Mouse (Mus musculus) heart, adult 2 months (tissue): ENCODE data around the gene Nat9. TPM values are rescaled to one million over a fixed set of nuclear protein-coding genes. Genes with fewer than 3 reads are reported as not detected.

Experiments
- DNase-seq, 2 experiments: peaks; one replicate each; pipeline ENCODE4 v3.0.0; 2021
- H3K27ac ChIP-seq: fragments of 200-600 bp; 2 replicates; pipeline ENCODE4 v1.8.1; 2022
- H3K27me3 ChIP-seq: fragments of 200-500 bp; 2 replicates; pipeline ENCODE4 v1.6.1; 2012; ENCODE audit warnings: mild to moderate bottlenecking, low read length, inconsistent platforms, mixed read lengths; ENCODE audit not compliant: control insufficient read depth, insufficient read depth
- H3K36me3 ChIP-seq: fragments of 200-500 bp; 2 replicates; pipeline ENCODE4 v1.6.1; 2012; ENCODE audit warnings: low read length, inconsistent platforms; ENCODE audit not compliant: control insufficient read depth, insufficient read depth
- H3K4me1 ChIP-seq: fragments of 200-500 bp; 2 replicates; pipeline ENCODE4 v1.6.1; 2011; ENCODE audit warnings: low read length; ENCODE audit not compliant: control insufficient read depth, insufficient read depth
- H3K4me3 ChIP-seq: fragments of 200-600 bp; 2 replicates; pipeline ENCODE4 v1.8.1; 2022
- H3K79me2 ChIP-seq: fragments of 200-500 bp; replicated peaks from 2 replicates; pipeline ENCODE4 v1.6.1; 2012; ENCODE audit warnings: mild to moderate bottlenecking, inconsistent platforms, low read length, moderate library complexity, mixed read lengths; ENCODE audit not compliant: control insufficient read depth, insufficient read depth
- H3K9ac ChIP-seq: fragments of 200-500 bp; 2 replicates; pipeline ENCODE4 v1.6.1; 2012; ENCODE audit warnings: low read depth, mild to moderate bottlenecking, control low read depth, inconsistent platforms, low read length, mixed read lengths
- CTCF ChIP-seq: fragments of 200-600 bp; IDR thresholded peaks from 2 replicates; pipeline ENCODE4 v1.8.1; 2022; ENCODE audit warnings: antibody characterized with exemption, mild to moderate bottlenecking, moderate library complexity
- EP300 ChIP-seq: fragments of 200-500 bp; IDR thresholded peaks from 2 replicates; pipeline ENCODE4 v1.6.1; 2011; ENCODE audit warnings: low read depth, low read length, control low read depth; ENCODE audit not compliant: insufficient read depth
- POLR2A ChIP-seq: fragments of 200-500 bp; IDR thresholded peaks from 2 replicates; pipeline ENCODE4 v1.6.1; 2011; ENCODE audit warnings: mild to moderate bottlenecking, low read depth, low read length, control low read depth; ENCODE audit not compliant: insufficient read depth
- WGBS: fragments of 180-500 bp; shearing (Covaris S2); methylation state at CpG from one replicate; pipeline ENCODE4 v1.1.7; 2018; 5-methylcytosine and 5-hydroxymethylcytosine counted together
- intact Hi-C: fragments of 180-260 bp; cut with DNase I; formaldehyde crosslinking; loops from one replicate; pipeline ENCODE4 v1.15.1; 2025
- polyA plus RNA-seq: library from polyadenylated mRNA; depleted of rRNA; stranded (reverse); fragments of >200 nt; gene quantifications from 2 replicates; pipeline ENCODE4 v1.2.3, GENCODE M21; 2012
- total RNA-seq, 2 experiments: library from RNA; stranded (reverse); gene quantifications; 2 replicates each; pipeline ENCODE4 v1.2.3; 2021

The Nat9 gene
- total and polyA plus RNA-seq, 3 experiments = 18.5 to 23.6 (median 20.2) TPM

DNA sequence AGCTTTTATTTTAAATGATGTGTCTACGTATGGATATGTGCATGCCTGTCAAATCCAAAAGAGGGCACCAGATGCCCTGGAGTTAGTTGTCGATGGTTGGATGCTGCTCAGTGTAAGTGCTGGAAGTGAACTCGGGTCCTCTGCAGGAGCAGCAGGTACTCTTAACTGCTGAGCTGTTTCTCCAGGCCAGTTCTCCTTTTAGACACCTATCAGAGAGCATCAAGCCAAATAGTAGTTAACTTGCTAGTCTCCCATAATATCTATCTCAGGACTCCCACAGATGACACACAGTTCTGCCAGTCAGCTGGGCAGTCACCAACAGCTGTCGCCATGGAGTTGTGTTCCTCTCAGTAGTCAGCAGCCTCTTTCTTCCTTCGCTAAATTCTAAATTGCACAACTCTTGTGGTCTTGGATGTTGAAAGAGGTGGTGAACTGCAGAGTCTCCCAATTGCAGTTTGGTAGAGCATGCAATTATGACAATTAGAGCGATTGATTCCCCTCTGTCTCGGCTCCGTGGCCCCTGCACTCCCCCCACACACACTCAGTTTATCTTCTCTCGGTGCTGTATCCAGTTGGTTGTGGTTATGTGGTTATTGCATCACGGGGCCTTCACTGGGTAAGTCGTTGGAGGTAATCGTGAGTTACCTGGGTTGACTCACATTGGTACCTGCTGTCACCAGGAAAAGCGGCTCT, 1.0 kb upstream of the Nat9 start:
- H3K36me3 ChIP-seq = no peaks in the 10 kb centered on the region
- no peak overlapping the region for H3K9ac ChIP-seq
- 80% methylated on average over 13 of the region's 13 CpGs for WGBS
- intact Hi-C loops = no loop called here
- peak in 1 of 2 experiments; percentile 22 for DNase-seq
- H3K79me2 ChIP-seq = no peaks in the 10 kb centered on the region
- H3K27ac ChIP-seq = no peak overlapping the region
- no peak for TF ChIP-seq POLR2A
- no peak for TF ChIP-seq EP300
- TF ChIP-seq CTCF = no peak
- H3K27me3 ChIP-seq = no peaks in the 10 kb centered on the region
- H3K4me1 ChIP-seq = peaks cover 14% of the 10 kb centered on the region
- H3K4me3 ChIP-seq = no peak overlapping the region

DNA sequence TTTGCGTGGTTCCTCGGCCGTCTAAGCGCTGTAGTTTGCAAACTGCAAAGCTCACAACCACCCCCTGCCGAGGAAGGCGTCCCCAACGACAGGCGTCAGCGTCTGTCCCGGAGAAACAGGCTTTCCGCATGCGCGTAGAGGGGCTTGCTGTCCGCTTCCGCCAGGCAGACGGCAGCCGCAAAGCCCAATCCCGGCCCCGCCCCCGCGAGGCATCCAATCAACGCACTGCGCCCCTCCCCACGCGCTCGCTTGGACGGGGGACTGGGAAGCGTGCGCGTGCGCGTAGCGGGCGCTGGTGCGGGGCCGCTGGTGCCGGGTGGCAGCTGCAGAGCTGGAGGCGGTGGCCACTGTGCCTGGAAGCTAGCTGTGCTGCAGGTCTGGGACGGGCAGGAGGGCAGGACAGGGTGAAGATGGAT, 427 bp downstream of the Nat9 start, which contains the start of gene Tmem104:
Gene Tmem104 (plus strand): TSS at position 264 of the 416 bp plus-strand sequence.
- Histone ChIP-seq H3K79me2 (no peaks in the 10 kb centered on the region), H3K27ac (peak within 1 kb of the TSS; percentile 90), H3K4me1 (peaks cover 10% of the 10 kb centered on the region), H3K36me3 (no peaks in the 10 kb centered on the region), H3K4me3 (peak within 1 kb of the TSS; percentile 57), H3K9ac (peak within 1 kb of the TSS; percentile 86), H3K27me3 (no peaks in the 10 kb centered on the region)
- intact Hi-C loops = no loop called here
- TF ChIP-seq EP300 (no peak), POLR2A (peak; percentile 84), CTCF (peak; percentile 36)
- WGBS = 1% methylated on average over 39 of the region's 39 CpGs
- peak; percentile 100 for DNase-seq

- Histone ChIP-seq H3K9ac (no peak overlapping the region), H3K4me1 (peaks cover 6% of the 10 kb centered on the region), H3K79me2 (no peaks in the 10 kb centered on the region), H3K4me3 (no peak overlapping the region), H3K27me3 (no peaks in the 10 kb centered on the region), H3K36me3 (no peaks in the 10 kb centered on the region), H3K27ac (no peak overlapping the region)
- intact Hi-C loops = no loop called here
- WGBS = 38% methylated on average over 4 of the region's 4 CpGs
- TF ChIP-seq POLR2A (no peak), CTCF (no peak), EP300 (no peak)
- DNase-seq = no peak
Observed at GRCm38 (mm10) chr11:115184973-115185372, 2.7 kb downstream of the Nat9 start.

DNA sequence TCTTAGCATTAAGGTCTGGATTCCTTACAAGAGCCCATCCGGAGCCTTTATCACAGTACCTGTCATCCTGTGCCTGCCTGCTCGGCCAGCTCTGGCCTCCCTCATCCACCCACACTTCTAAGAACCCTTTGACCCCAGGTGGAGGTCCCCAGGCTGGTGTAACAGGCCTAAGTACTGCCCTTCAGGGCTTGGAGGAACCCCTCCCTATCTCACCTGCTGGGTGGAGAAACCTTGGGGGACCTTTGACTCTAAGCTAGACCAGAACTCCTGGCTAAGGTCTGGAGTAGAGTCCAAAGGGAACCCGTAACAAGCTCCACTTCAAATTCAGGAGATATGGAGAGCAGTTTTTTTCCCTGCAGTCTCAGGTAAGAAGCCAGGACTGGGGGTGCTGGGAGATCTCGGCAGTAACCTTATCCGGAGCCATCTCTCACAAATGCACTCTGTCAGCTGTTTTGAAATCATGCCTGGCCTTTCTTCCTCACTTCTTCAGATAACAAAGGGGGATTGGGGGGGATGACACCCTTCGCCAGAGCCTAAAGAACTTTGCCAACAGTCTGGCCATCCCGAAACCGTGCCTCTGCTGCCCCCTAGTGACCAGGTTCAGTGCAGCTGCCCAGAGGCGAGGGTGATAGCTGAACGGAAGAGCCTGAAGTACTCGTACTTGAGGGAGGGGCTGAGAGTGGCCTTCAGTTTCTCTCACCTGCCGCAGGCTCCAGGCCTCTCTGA, 5.6 kb downstream of the Nat9 start:
- no peaks in the 10 kb centered on the region for H3K36me3 ChIP-seq
- TF ChIP-seq CTCF (peak; percentile 93; the same call in 1 of the 2 replicates), EP300 (no peak), POLR2A (no peak)
- DNase-seq = peak; percentile 77 to 88
- intact Hi-C loops = loop anchor here (1.0 kb wide), 1 partner anchor 21 kb away; no protein-coding TSS in a partner anchor
- H3K4me3 ChIP-seq = no peak overlapping the region
- no peak overlapping the region for H3K27ac ChIP-seq
- 27% methylated on average over 12 of the region's 12 CpGs for WGBS
- H3K79me2 ChIP-seq = no peaks in the 10 kb centered on the region
- H3K27me3 ChIP-seq = no peaks in the 10 kb centered on the region
- H3K4me1 ChIP-seq = peaks cover 3% of the 10 kb centered on the region
- H3K9ac ChIP-seq = no peak overlapping the region

GRCm38 (mm10) chr11:115179881-115180280, 7.8 kb downstream of the Nat9 start:
- no peaks in the 10 kb centered on the region for H3K4me1 ChIP-seq
- TF ChIP-seq EP300 = no peak
- no peak for TF ChIP-seq CTCF
- TF ChIP-seq POLR2A = no peak
- no peaks in the 10 kb centered on the region for H3K79me2 ChIP-seq
- no peaks in the 10 kb centered on the region for H3K36me3 ChIP-seq
- intact Hi-C loops = no loop called here
- 39% methylated on average over 6 of the region's 6 CpGs for WGBS
- no peak overlapping the region for H3K27ac ChIP-seq
- no peaks in the 10 kb centered on the region for H3K27me3 ChIP-seq
- H3K9ac ChIP-seq = no peak overlapping the region
- no peak for DNase-seq
- H3K4me3 ChIP-seq = no peak overlapping the region

GRCm38 (mm10) chr11:115179191-115179590, 8.5 kb downstream of the Nat9 start:
- intact Hi-C loops = no loop called here
- Histone ChIP-seq H3K27me3 (no peaks in the 10 kb centered on the region), H3K4me3 (no peak overlapping the region), H3K4me1 (no peaks in the 10 kb centered on the region), H3K9ac (no peak overlapping the region), H3K27ac (no peak overlapping the region), H3K79me2 (no peaks in the 10 kb centered on the region), H3K36me3 (no peaks in the 10 kb centered on the region)
- WGBS = 70% methylated on average over 6 of the region's 6 CpGs
- no peak for DNase-seq
- TF ChIP-seq POLR2A (no peak), EP300 (no peak), CTCF (no peak)
